Mouse (Mus musculus) spleen, adult 2 months (tissue): ENCODE results near the gene Myo6.

Source experiments
- CTCF ChIP-seq: fragments of 200-500 bp; IDR thresholded peaks from 2 replicates; pipeline ENCODE4 v1.5.1; 2011; ENCODE audit warnings: mild to moderate bottlenecking, inconsistent platforms; ENCODE audit not compliant: insufficient read depth, insufficient read length, insufficient replicate concordance; ENCODE audit errors: extremely low read depth
- POLR2A ChIP-seq: fragments of 200-500 bp; IDR thresholded peaks from 2 replicates; pipeline ENCODE4 v1.6.1; 2011; ENCODE audit warnings: low read depth, low read length, inconsistent platforms

DNA sequence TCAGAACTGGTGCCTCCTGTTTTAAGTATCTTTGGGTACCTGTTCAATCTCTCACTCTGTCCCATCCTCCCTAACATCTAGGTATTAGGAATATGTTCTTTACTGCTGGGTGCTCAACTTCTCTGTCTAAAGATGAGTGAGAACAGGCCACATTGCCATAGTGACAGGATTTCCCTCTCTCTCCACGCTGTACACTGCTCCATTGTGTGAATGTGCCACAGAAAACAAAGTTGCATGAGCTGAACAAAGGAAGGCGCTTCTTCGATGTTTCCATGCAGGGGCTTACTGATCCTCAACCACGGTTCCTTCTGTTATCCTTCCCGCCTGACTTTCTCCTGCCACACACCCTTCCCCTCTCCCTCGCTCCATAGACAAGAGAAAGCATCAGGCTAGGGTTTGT is 32.4 kb downstream of the Myo6 start:
- TF ChIP-seq CTCF (no peak), POLR2A (no peak)
